Mouse (Mus musculus) embryonic fibroblast, embryonic 13.5 days (primary cell): ENCODE measurements around the gene Galnt17.

Experiments
- CTCF ChIP-seq: IDR thresholded peaks from 2 replicates; pipeline ENCODE4 v1.5.1; 2011; ENCODE audit warnings: mild to moderate bottlenecking, control low read depth, low read length, moderate library complexity, borderline replicate concordance; ENCODE audit not compliant: insufficient read depth
- POLR2A ChIP-seq: IDR thresholded peaks from 2 replicates; pipeline ENCODE4 v1.6.1; 2011; ENCODE audit warnings: low read depth, mild to moderate bottlenecking, control low read depth, low read length, moderate library complexity

DNA sequence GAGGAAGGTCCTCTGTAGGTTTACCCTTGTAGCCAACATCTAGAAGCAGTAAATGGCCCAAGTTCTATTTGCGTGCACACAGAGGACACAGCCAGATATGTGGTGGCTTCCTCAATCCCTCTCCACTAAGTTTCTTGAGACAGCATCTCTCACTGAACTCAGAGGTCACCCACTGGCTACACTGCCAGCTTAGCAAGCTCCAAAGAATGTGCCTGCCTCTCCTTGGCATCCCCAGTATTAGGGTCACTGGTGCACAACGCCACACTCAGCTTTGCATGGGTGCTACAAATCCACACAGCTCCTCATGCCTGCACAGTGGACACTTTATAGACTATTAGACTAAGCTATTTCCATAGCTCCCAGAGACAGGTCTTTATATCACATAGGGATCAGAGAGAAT is 21.6 kb downstream of the Galnt17 start:
- TF ChIP-seq CTCF (no peak), POLR2A (no peak)
